ENCODE assay signal across 22 mouse cellular contexts in the genomic region with DNA sequence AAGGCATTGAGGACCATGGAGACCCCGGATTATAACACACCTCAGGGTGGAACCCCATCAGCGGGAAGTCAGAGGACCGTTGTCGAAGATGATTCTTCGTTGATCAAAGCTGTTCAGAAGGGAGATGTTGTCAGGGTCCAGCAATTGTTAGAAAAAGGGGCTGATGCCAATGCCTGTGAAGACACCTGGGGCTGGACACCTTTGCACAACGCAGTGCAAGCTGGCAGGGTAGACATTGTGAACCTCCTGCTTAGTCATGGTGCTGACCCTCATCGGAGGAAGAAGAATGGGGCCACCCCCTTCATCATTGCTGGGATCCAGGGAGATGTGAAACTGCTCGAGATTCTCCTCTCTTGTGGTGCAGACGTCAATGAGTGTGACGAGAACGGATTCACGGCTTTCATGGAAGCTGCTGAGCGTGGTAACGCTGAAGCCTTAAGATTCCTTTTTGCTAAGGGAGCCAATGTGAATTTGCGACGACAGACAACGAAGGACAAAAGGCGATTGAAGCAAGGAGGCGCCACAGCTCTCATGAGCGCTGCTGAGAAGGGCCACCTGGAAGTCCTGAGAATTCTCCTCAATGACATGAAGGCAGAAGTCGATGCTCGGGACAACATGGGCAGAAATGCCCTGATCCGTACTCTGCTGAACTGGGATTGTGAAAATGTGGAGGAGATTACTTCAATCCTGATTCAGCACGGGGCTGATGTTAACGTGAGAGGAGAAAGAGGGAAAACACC. TPM values are rescaled to one million over a fixed set of nuclear protein-coding genes. Genes with fewer than 3 reads are reported as not detected.
DNase-seq lines count a peak whose midpoint lies in the region; ATAC-seq lines count a peak whose summit lies in the region.
"Had no signal": no experiment of that assay in that cellular context is flagged by ENCODE, and none has a peak within 500 bp of the region (broad histone marks: within the 10 kb centered on the region; RNA-seq: fewer than 3 reads in every experiment).

No protein-coding gene starts in this region.

- WGBS in heart, embryonic 13.5 days: 55% methylated on average over 25 of the region's 25 CpGs

- H3K9ac ChIP-seq in heart, embryonic 13.5 days: peak overlapping the region; percentile 14; the same call in 1 of the 2 replicates
- H3K9ac ChIP-seq: embryonic facial prominence, embryonic 13.5 days; forebrain, embryonic 12.5 days; hindbrain, embryonic 12.5 days; limb, embryonic 12.5 days had no signal

- H3K4me1 ChIP-seq in heart, embryonic 13.5 days: peaks cover 28% of the 10 kb centered on the region
- H3K4me1 ChIP-seq in megakaryocyte, embryonic 14.5 days: peaks cover 64% of the 10 kb centered on the region

- no peaks in the 10 kb centered on the region for H3K9me3 ChIP-seq in heart, embryonic 13.5 days
- H3K9me3 ChIP-seq in megakaryocyte, embryonic 14.5 days: no peaks in the 10 kb centered on the region
- H3K9me3 ChIP-seq: embryonic facial prominence, embryonic 13.5 days; forebrain, embryonic 12.5 days; hindbrain, embryonic 12.5 days; limb, embryonic 12.5 days had no signal

- no peak for DNase-seq in heart, adult 8-10 months (ENCODE audit: low spot score)
- peak; percentile 55 for DNase-seq in lung, postnatal 10 days
- DNase-seq in testis, postnatal 10 days (ENCODE audit: low spot score): no peak
- no peak for DNase-seq in spleen, adult 12 weeks (ENCODE audit: low spot score)
- DNase-seq in embryo, embryonic 11 days: no peak
- DNase-seq: adrenal gland, postnatal 14 days; cerebellum, adult 2 months; gastrocnemius, postnatal 36 days; midbrain, embryonic 14.5 days; right cerebral cortex, postnatal 4 days; thymus, adult 2 months had no signal

- ATAC-seq in heart, embryonic 13.5 days (ENCODE audit: extremely low read depth, insufficient number of reproducible peaks, low FRiP score, low TSS enrichment): no peak
- no peak for ATAC-seq in megakaryocyte, adult 5-6 weeks (ENCODE audit: poor library complexity, severe bottlenecking)
- ATAC-seq: inflammation-experienced regulatory T-cells, adult 6 months had no signal

- no peaks in the 10 kb centered on the region; the same call in 1 of the 2 replicates for H3K27me3 ChIP-seq in heart, embryonic 13.5 days (replicated peaks)
- no peaks in the 10 kb centered on the region for H3K27me3 ChIP-seq in megakaryocyte, embryonic 14.5 days (replicated peaks)
- H3K27me3 ChIP-seq: embryonic facial prominence, embryonic 13.5 days; forebrain, embryonic 12.5 days; hindbrain, embryonic 12.5 days; limb, embryonic 12.5 days had no signal

- peaks cover 19% of the 10 kb centered on the region for H3K36me3 ChIP-seq in heart, embryonic 13.5 days
- peaks cover 48% of the 10 kb centered on the region for H3K36me3 ChIP-seq in megakaryocyte, embryonic 14.5 days (replicated peaks; ENCODE audit: low read length)

- no peak overlapping the region for H3K27ac ChIP-seq in heart, embryonic 13.5 days (replicated peaks)
- H3K27ac ChIP-seq: embryonic facial prominence, embryonic 13.5 days; forebrain, embryonic 12.5 days; hindbrain, embryonic 12.5 days; limb, embryonic 12.5 days had no signal

- no peak overlapping the region for H3K4me3 ChIP-seq in heart, embryonic 13.5 days
- peak overlapping the region; percentile 64 for H3K4me3 ChIP-seq in megakaryocyte, embryonic 14.5 days (replicated peaks)
- H3K4me3 ChIP-seq: embryonic facial prominence, embryonic 13.5 days; forebrain, embryonic 12.5 days; hindbrain, embryonic 12.5 days; limb, embryonic 12.5 days; myocyte had no signal

- H3K4me2 ChIP-seq in heart, embryonic 13.5 days: peak overlapping the region; percentile 27
- H3K4me2 ChIP-seq: embryonic facial prominence, embryonic 13.5 days; forebrain, embryonic 12.5 days; hindbrain, embryonic 12.5 days; limb, embryonic 12.5 days had no signal

RNA-seq across cellular contexts. Expression of gene Rnasel, which starts 4.7 kb away (rescaled TPM):
- polyA plus RNA-seq in heart, embryonic 13.5 days (2015; fragmentation: Nextera tagmentation; extraction: Ambion mirVana): 13.9 and 17.3 TPM in 2 replicates
- 1 to 10 TPM; 3.8 to 4.4 (median 3.9) TPM for total RNA-seq in heart, adult 8-10 months (2022)
- polyA plus RNA-seq in megakaryocyte, embryonic 14.5 days (2012; ENCODE audit: insufficient read depth, low replicate concordance): 2.3 and 3.2 TPM in 2 replicates
- total RNA-seq in megakaryocyte, adult 5-6 weeks (2015): 50.2 and 54.4 TPM in 2 replicates
- 60.5 and 74.1 TPM in 2 replicates for total RNA-seq in megakaryocyte, adult 5-6 weeks (2017)

RNA-seq across cellular contexts. Expression of gene Rgs16, which starts 13.7 kb away (rescaled TPM):
- polyA plus RNA-seq in heart, embryonic 13.5 days (2015; fragmentation: Nextera tagmentation; extraction: Ambion mirVana): 5.7 and 6.8 TPM in 2 replicates
- total RNA-seq in heart, adult 8-10 months (2022): 1 to 10 TPM; 1.2 to 2.6 (median 2.0) TPM
- not detected in 2 replicates for polyA plus RNA-seq in megakaryocyte, embryonic 14.5 days (2012; ENCODE audit: insufficient read depth, low replicate concordance)
- total RNA-seq in megakaryocyte, adult 5-6 weeks (2015): not detected in 2 replicates
- total RNA-seq in megakaryocyte, adult 5-6 weeks (2017): not detected in 2 replicates
- total RNA-seq: common myeloid progenitor, adult 5-6 weeks; neutrophil, adult 5-6 weeks had no signal

Comparison
In these comparisons a context has a peak if more than half of its experiments do, and no peak if none do; other contexts are left out.
1. RNA of gene Rnasel, which starts 4.7 kb away (total RNA-seq): 50.2 to 74.1 TPM in megakaryocyte, adult 5-6 weeks; 3.8 to 4.4 TPM in heart, adult 8-10 months; every median in the first group is over 4 times any median in the second.